Mouse (Mus musculus) heart, embryonic 16.5 days (tissue): Measurements from ENCODE around the gene Ccser1. TPM values are rescaled to one million over a fixed set of nuclear protein-coding genes. Genes with fewer than 3 reads are reported as not detected.

Source experiments
- ATAC-seq: fragments of 200-750 bp; cut with Nextera tagmentation; replicated peaks from 2 replicates; pipeline ENCODE4 v1.8.0; 2017; ENCODE audit warnings: moderate number of reproducible peaks; ENCODE audit not compliant: insufficient read depth, low FRiP score; ENCODE audit errors: extremely low read depth
- H3K27ac ChIP-seq: fragments of 300-500 bp; sonication (generic); 2 replicates; pipeline ENCODE4 v1.5.1; 2014; ENCODE audit warnings: mild to moderate bottlenecking, low read length, control low read depth, moderate library complexity
- H3K27me3 ChIP-seq: fragments of 300-500 bp; sonication (generic); 2 replicates; pipeline ENCODE4 v1.6.1; 2014; ENCODE audit warnings: low read length, mixed read lengths; ENCODE audit not compliant: control insufficient read depth, insufficient read depth
- H3K36me3 ChIP-seq: fragments of 300-500 bp; sonication (generic); 2 replicates; pipeline ENCODE4 v1.6.1; 2014; ENCODE audit not compliant: control insufficient read depth, insufficient read depth
- H3K4me1 ChIP-seq: fragments of 300-500 bp; sonication (generic); 2 replicates; pipeline ENCODE4 v1.6.1; 2014; ENCODE audit warnings: low read length, mixed read lengths; ENCODE audit not compliant: control insufficient read depth, insufficient read depth
- H3K4me2 ChIP-seq: fragments of 300-500 bp; sonication (generic); 2 replicates; pipeline ENCODE4 v1.6.1; 2014; ENCODE audit warnings: low read depth, mild to moderate bottlenecking, control low read depth, low read length
- H3K4me3 ChIP-seq: fragments of 300-500 bp; sonication (generic); 2 replicates; pipeline ENCODE4 v1.5.1; 2014; ENCODE audit warnings: mild to moderate bottlenecking, control low read depth, low read length
- H3K9ac ChIP-seq: fragments of 300-500 bp; sonication (generic); 2 replicates; pipeline ENCODE4 v1.6.1; 2014; ENCODE audit warnings: low read length, control low read depth
- H3K9me3 ChIP-seq: fragments of 300-500 bp; sonication (generic); replicated peaks from 2 replicates; pipeline ENCODE4 v1.6.1; 2016; ENCODE audit warnings: low read length; ENCODE audit not compliant: control insufficient read depth
- WGBS: fragments of 180-500 bp; shearing (Covaris S2); extraction: QIAGEN DNeasy Blood & Tissue Kit; methylation state at CpG from one replicate; pipeline ENCODE4 v1.1.7; 2014; 5-methylcytosine and 5-hydroxymethylcytosine counted together
- polyA plus RNA-seq: library from polyadenylated mRNA; unstranded; fragments of >200 nt; fragmentation: Nextera tagmentation; extraction: Ambion mirVana; gene quantifications from 2 replicates; pipeline ENCODE4 v1.2.1, GENCODE M21; 2015

Ccser1 gene
- polyA plus RNA-seq, 1 experiment from 2014 or later: 1.8 TPM

- no peaks in the 10 kb centered on the region for H3K9me3 ChIP-seq
- no peaks in the 10 kb centered on the region for H3K36me3 ChIP-seq
- H3K27ac ChIP-seq: peak overlapping the region; percentile 51; the same call in 1 of the 2 replicates
- H3K4me1 ChIP-seq: peaks cover 7% of the 10 kb centered on the region; the same call in 1 of the 2 replicates
- no peak overlapping the region for H3K4me3 ChIP-seq
- 22% methylated on average over 5 of the region's 5 CpGs for WGBS
- no peaks in the 10 kb centered on the region for H3K27me3 ChIP-seq
- H3K4me2 ChIP-seq: no peak overlapping the region
- no peak overlapping the region for H3K9ac ChIP-seq
- peak; percentile 45 for ATAC-seq
These were observed 251.0 kb downstream of the Ccser1 start for GRCm38 (mm10) chr6:61430881-61431725.

GRCm38 (mm10) chr6:61431726-61431984, 251.5 kb downstream of the Ccser1 start:
- Histone ChIP-seq H3K4me2 (no peak overlapping the region), H3K27ac (peak overlapping the region; percentile 20; the same call in 1 of the 2 replicates), H3K27me3 (no peaks in the 10 kb centered on the region), H3K9me3 (no peaks in the 10 kb centered on the region), H3K4me3 (no peak overlapping the region), H3K9ac (no peak overlapping the region), H3K4me1 (peaks cover 7% of the 10 kb centered on the region; the same call in 1 of the 2 replicates), H3K36me3 (no peaks in the 10 kb centered on the region)
- 74% methylated on average over 2 of the region's 2 CpGs for WGBS
- ATAC-seq: no peak

- Histone ChIP-seq H3K27ac (no peak overlapping the region; the same call in 1 of the 2 replicates), H3K4me1 (peaks cover 7% of the 10 kb centered on the region; the same call in 1 of the 2 replicates), H3K4me2 (no peak overlapping the region), H3K4me3 (no peak overlapping the region), H3K27me3 (no peaks in the 10 kb centered on the region), H3K36me3 (no peaks in the 10 kb centered on the region), H3K9me3 (no peaks in the 10 kb centered on the region), H3K9ac (no peak overlapping the region)
- ATAC-seq: no peak
- WGBS: 61% methylated on average over 3 of the region's 3 CpGs
These were observed 252.0 kb downstream of the Ccser1 start for GRCm38 (mm10) chr6:61432167-61432566.

GRCm38 (mm10) chr6:61432703-61433102, 252.6 kb downstream of the Ccser1 start:
- H3K27me3 ChIP-seq: no peaks in the 10 kb centered on the region
- H3K27ac ChIP-seq: no peak overlapping the region
- H3K9me3 ChIP-seq: no peaks in the 10 kb centered on the region
- no peak for ATAC-seq
- no peak overlapping the region for H3K4me3 ChIP-seq
- H3K4me2 ChIP-seq: no peak overlapping the region
- no peaks in the 10 kb centered on the region for H3K36me3 ChIP-seq
- no peak overlapping the region for H3K9ac ChIP-seq
- 46% methylated on average over 3 of the region's 3 CpGs for WGBS
- H3K4me1 ChIP-seq: peaks cover 7% of the 10 kb centered on the region; the same call in 1 of the 2 replicates

GRCm38 (mm10) chr6:61438165-61438564, 258.0 kb downstream of the Ccser1 start:
- Histone ChIP-seq H3K27me3 (no peaks in the 10 kb centered on the region), H3K36me3 (no peaks in the 10 kb centered on the region), H3K9me3 (no peaks in the 10 kb centered on the region), H3K4me3 (no peak overlapping the region), H3K9ac (no peak overlapping the region), H3K27ac (no peak overlapping the region), H3K4me2 (no peak overlapping the region), H3K4me1 (peaks cover 2% of the 10 kb centered on the region; the same call in 1 of the 2 replicates)
- ATAC-seq: no peak

GRCm38 (mm10) chr6:61471371-61472152, 291.4 kb downstream of the Ccser1 start:
- Histone ChIP-seq H3K9me3 (no peaks in the 10 kb centered on the region), H3K4me2 (no peak overlapping the region), H3K4me3 (no peak overlapping the region), H3K27me3 (no peaks in the 10 kb centered on the region), H3K36me3 (no peaks in the 10 kb centered on the region), H3K4me1 (no peaks in the 10 kb centered on the region), H3K9ac (no peak overlapping the region), H3K27ac (no peak overlapping the region)
- ATAC-seq: no peak
- WGBS: 83% methylated on average over 2 of the region's 2 CpGs

GRCm38 (mm10) chr6:61485336-61485735, 305.2 kb downstream of the Ccser1 start:
- Histone ChIP-seq H3K36me3 (no peaks in the 10 kb centered on the region), H3K4me2 (no peak overlapping the region), H3K9me3 (no peaks in the 10 kb centered on the region), H3K27ac (no peak overlapping the region), H3K9ac (no peak overlapping the region), H3K27me3 (no peaks in the 10 kb centered on the region), H3K4me3 (no peak overlapping the region), H3K4me1 (no peaks in the 10 kb centered on the region)
- no peak for ATAC-seq
- 56% methylated on average over 3 of the region's 3 CpGs for WGBS

- no peak for ATAC-seq
- H3K9ac ChIP-seq: no peak overlapping the region
- no peaks in the 10 kb centered on the region for H3K36me3 ChIP-seq
- 74% methylated on average over 4 of the region's 4 CpGs for WGBS
- H3K4me3 ChIP-seq: no peak overlapping the region
- no peak overlapping the region for H3K27ac ChIP-seq
- no peaks in the 10 kb centered on the region for H3K9me3 ChIP-seq
- no peaks in the 10 kb centered on the region for H3K27me3 ChIP-seq
- H3K4me2 ChIP-seq: no peak overlapping the region
- H3K4me1 ChIP-seq: no peaks in the 10 kb centered on the region
These were observed 312.1 kb downstream of the Ccser1 start for GRCm38 (mm10) chr6:61491979-61492821.
